9 mouse cellular contexts compared by ENCODE assay signal in genomic region chr8:12394385-12395000, GRCm38 (mm10). TPM values are rescaled to one million over a fixed set of nuclear protein-coding genes. Genes with fewer than 3 reads are reported as not detected.
A peak's percentile ranks its signal among the peaks of the same experiment; 100 is the strongest.
DNase-seq lines count a peak whose midpoint lies in the region; ATAC-seq lines count a peak whose summit lies in the region.
"Had no signal": no experiment of that assay in that cellular context is flagged by ENCODE, and none has a peak within 500 bp of the region (broad histone marks: within the 10 kb centered on the region; RNA-seq: fewer than 3 reads in every experiment).

No protein-coding gene starts in this region.

- H3K27ac ChIP-seq in lung, embryonic 15.5 days, result no peak overlapping the region
- H3K27ac ChIP-seq in forebrain, embryonic 15.5 days (replicated peaks), result peak overlapping the region; percentile 97
- no peak overlapping the region for H3K27ac ChIP-seq in limb, embryonic 13.5 days
- no peak overlapping the region for H3K27ac ChIP-seq in stomach, embryonic 16.5 days (ENCODE audit: low read length)
- H3K27ac ChIP-seq: liver, embryonic 14.5 days had no signal

- H3K4me3 ChIP-seq in lung, embryonic 15.5 days, result peak overlapping the region; percentile 38
- H3K4me3 ChIP-seq in forebrain, embryonic 15.5 days, result peak overlapping the region; percentile 73
- peak overlapping the region; percentile 44 for H3K4me3 ChIP-seq in limb, embryonic 13.5 days
- peak overlapping the region; percentile 39 for H3K4me3 ChIP-seq in stomach, embryonic 16.5 days (replicated peaks; ENCODE audit: low read length)

- peaks cover 99% of the 10 kb centered on the region for H3K27me3 ChIP-seq in lung, embryonic 15.5 days
- peaks cover 20% of the 10 kb centered on the region for H3K27me3 ChIP-seq in forebrain, embryonic 15.5 days
- H3K27me3 ChIP-seq in limb, embryonic 13.5 days, result peaks cover 96% of the 10 kb centered on the region
- H3K27me3 ChIP-seq in stomach, embryonic 16.5 days (ENCODE audit: control insufficient read depth, insufficient read depth, low read length), result peaks cover 87% of the 10 kb centered on the region

- no peaks in the 10 kb centered on the region for H3K9me3 ChIP-seq in lung, embryonic 15.5 days
- no peaks in the 10 kb centered on the region for H3K9me3 ChIP-seq in forebrain, embryonic 15.5 days
- no peaks in the 10 kb centered on the region for H3K9me3 ChIP-seq in limb, embryonic 13.5 days
- no peaks in the 10 kb centered on the region for H3K9me3 ChIP-seq in stomach, embryonic 16.5 days (replicated peaks; ENCODE audit: control insufficient read depth, low read length)

- H3K4me1 ChIP-seq in lung, embryonic 15.5 days, result peaks cover 25% of the 10 kb centered on the region; the same call in 1 of the 2 replicates
- H3K4me1 ChIP-seq in forebrain, embryonic 15.5 days, result peaks cover 74% of the 10 kb centered on the region
- H3K4me1 ChIP-seq in limb, embryonic 13.5 days, result peaks cover 28% of the 10 kb centered on the region
- peaks cover 15% of the 10 kb centered on the region for H3K4me1 ChIP-seq in stomach, embryonic 16.5 days (ENCODE audit: control insufficient read depth, insufficient read depth, low read length)

- H3K36me3 ChIP-seq in lung, embryonic 15.5 days, result no peaks in the 10 kb centered on the region
- no peaks in the 10 kb centered on the region for H3K36me3 ChIP-seq in forebrain, embryonic 15.5 days
- no peaks in the 10 kb centered on the region for H3K36me3 ChIP-seq in limb, embryonic 13.5 days
- no peaks in the 10 kb centered on the region for H3K36me3 ChIP-seq in stomach, embryonic 16.5 days (ENCODE audit: control insufficient read depth, insufficient read depth, low read length)

- H3K4me2 ChIP-seq in lung, embryonic 15.5 days, result peak overlapping the region; percentile 66
- peak overlapping the region; percentile 68 for H3K4me2 ChIP-seq in forebrain, embryonic 15.5 days (replicated peaks)
- H3K4me2 ChIP-seq in limb, embryonic 13.5 days (replicated peaks), result peak overlapping the region; percentile 70
- H3K4me2 ChIP-seq in stomach, embryonic 16.5 days (ENCODE audit: low read depth, low read length), result peak overlapping the region; percentile 61; the same call in 1 of the 2 replicates

- WGBS in lung, embryonic 15.5 days, result 2% methylated on average over 22 of the region's 22 CpGs
- 3% methylated on average over 22 of the region's 22 CpGs for WGBS in forebrain, embryonic 15.5 days
- WGBS in limb, embryonic 13.5 days, result 2% methylated on average over 22 of the region's 22 CpGs
- 1% methylated on average over 22 of the region's 22 CpGs for WGBS in stomach, embryonic 16.5 days

- H3K9ac ChIP-seq in lung, embryonic 15.5 days, result no peak overlapping the region
- peak overlapping the region; percentile 81 for H3K9ac ChIP-seq in forebrain, embryonic 15.5 days (replicated peaks)
- no peak overlapping the region for H3K9ac ChIP-seq in limb, embryonic 13.5 days
- no peak overlapping the region for H3K9ac ChIP-seq in stomach, embryonic 16.5 days (ENCODE audit: low read length)
- H3K9ac ChIP-seq: liver, embryonic 14.5 days had no signal

- no peak for DNase-seq in lung, postnatal 4 days
- DNase-seq in cerebellum, adult 9-10 months, result no peak
- no peak for DNase-seq in right cerebral cortex, adult 2 months (ENCODE audit: low spot score in 2 of 2)
- DNase-seq: gastrocnemius, postnatal 25 days had no signal

- ATAC-seq in lung, embryonic 15.5 days (ENCODE audit: borderline replicate concordance, extremely low read depth, low FRiP score, low TSS enrichment), result no peak
- ATAC-seq in forebrain, embryonic 15.5 days (replicated peaks), result no peak
- no peak for ATAC-seq in limb, embryonic 13.5 days (ENCODE audit: low FRiP score, low read depth)
- ATAC-seq in stomach, embryonic 16.5 days (ENCODE audit: insufficient read depth, low FRiP score), result no peak

RNA-seq across cellular contexts. Expression of gene Sox1, which starts 0.6 kb away (rescaled TPM):
- not detected in 2 replicates for polyA plus RNA-seq in lung, embryonic 15.5 days (2015; fragmentation: Nextera tagmentation; extraction: Ambion mirVana)
- polyA plus RNA-seq in forebrain, embryonic 15.5 days (2015; fragmentation: Nextera tagmentation; extraction: Ambion mirVana), result 6.8 and 7.0 TPM in 2 replicates
- polyA plus RNA-seq in limb, embryonic 13.5 days (2015; fragmentation: Nextera tagmentation; extraction: Ambion mirVana), result not detected in 2 replicates
- not detected in 2 replicates for polyA plus RNA-seq in stomach, embryonic 16.5 days (2015; fragmentation: Nextera tagmentation; extraction: Ambion mirVana)
- polyA plus RNA-seq: liver, embryonic 14.5 days had no signal
